Mouse (Mus musculus) limb, embryonic 14.5 days (tissue): ENCODE results near the gene Celf2. TPM values are rescaled to one million over a fixed set of nuclear protein-coding genes. Genes with fewer than 3 reads are reported as not detected.
A peak's percentile ranks its signal among the peaks of the same experiment; 100 is the strongest.

Source experiments
- ATAC-seq: fragments of 200-750 bp; cut with Nextera tagmentation; 2 replicates; pipeline ENCODE4 v1.8.0; 2017; ENCODE audit warnings: low read depth, moderate number of reproducible peaks, moderate TSS enrichment; ENCODE audit not compliant: low FRiP score
- DNase-seq: peaks from one replicate; pipeline ENCODE4 v3.0.0-alpha.2; 2015; ENCODE audit warnings: low spot score
- H3K27ac ChIP-seq: fragments of 300-500 bp; sonication (generic); replicated peaks from 2 replicates; pipeline ENCODE4 v1.5.1; 2014; ENCODE audit warnings: low read depth, mild to moderate bottlenecking, low read length, moderate library complexity, mixed read lengths
- H3K27me3 ChIP-seq: fragments of 300-500 bp; sonication (generic); 2 replicates; pipeline ENCODE4 v1.6.1; 2014; ENCODE audit warnings: low read length, mixed read lengths; ENCODE audit not compliant: control insufficient read depth, insufficient read depth
- H3K36me3 ChIP-seq: fragments of 300-500 bp; sonication (generic); 2 replicates; pipeline ENCODE4 v1.6.1; 2014; ENCODE audit warnings: mild to moderate bottlenecking, low read length, moderate library complexity, mixed read lengths; ENCODE audit not compliant: control insufficient read depth, insufficient read depth
- H3K4me1 ChIP-seq: fragments of 300-500 bp; sonication (generic); 2 replicates; pipeline ENCODE4 v1.6.1; 2014; ENCODE audit warnings: antibody characterized with exemption, low read length, mixed read lengths; ENCODE audit not compliant: control insufficient read depth, insufficient read depth
- H3K4me2 ChIP-seq: fragments of 300-500 bp; sonication (generic); replicated peaks from 2 replicates; pipeline ENCODE4 v1.6.1; 2014; ENCODE audit warnings: low read depth, mild to moderate bottlenecking, low read length, moderate library complexity; ENCODE audit not compliant: severe bottlenecking
- H3K4me3 ChIP-seq: fragments of 300-500 bp; sonication (generic); replicated peaks from 2 replicates; pipeline ENCODE4 v1.5.1; 2014; ENCODE audit warnings: low read length
- H3K9ac ChIP-seq: fragments of 300-500 bp; sonication (generic); 2 replicates; pipeline ENCODE4 v1.6.1; 2014; ENCODE audit warnings: mild to moderate bottlenecking, low read depth, low read length, moderate library complexity; ENCODE audit not compliant: severe bottlenecking
- H3K9me3 ChIP-seq: fragments of 300-500 bp; sonication (generic); 2 replicates; pipeline ENCODE4 v1.6.1; 2016; ENCODE audit warnings: low read length; ENCODE audit not compliant: control insufficient read depth
- POLR2A ChIP-seq: fragments of 200-500 bp; IDR thresholded peaks from 2 replicates; pipeline ENCODE4 v1.8.0; 2012; ENCODE audit warnings: inconsistent platforms, mild to moderate bottlenecking, moderate library complexity, borderline replicate concordance; ENCODE audit not compliant: insufficient read depth, insufficient read length; ENCODE audit errors: extremely low read depth
- WGBS: fragments of 180-500 bp; shearing (Covaris S2); extraction: QIAGEN DNeasy Blood & Tissue Kit; methylation state at CpG from one replicate; pipeline ENCODE4 v1.1.7; 2014; 5-methylcytosine and 5-hydroxymethylcytosine counted together
- polyA plus RNA-seq, 2 experiments: library from polyadenylated mRNA; depleted of rRNA in 1 of 2; stranded (reverse) in 1 of 2; unstranded in 1 of 2; fragments of >200 nt; fragmentation: Nextera tagmentation in 1 of 2; extraction: Ambion mirVana in 1 of 2; gene quantifications; 2 replicates each; pipeline versions ENCODE4 v1.2.1 to v1.2.3; 2012 to 2014

The Celf2 gene
- polyA plus RNA-seq, 2 experiments = 55.3 to 75.1 TPM

DNA sequence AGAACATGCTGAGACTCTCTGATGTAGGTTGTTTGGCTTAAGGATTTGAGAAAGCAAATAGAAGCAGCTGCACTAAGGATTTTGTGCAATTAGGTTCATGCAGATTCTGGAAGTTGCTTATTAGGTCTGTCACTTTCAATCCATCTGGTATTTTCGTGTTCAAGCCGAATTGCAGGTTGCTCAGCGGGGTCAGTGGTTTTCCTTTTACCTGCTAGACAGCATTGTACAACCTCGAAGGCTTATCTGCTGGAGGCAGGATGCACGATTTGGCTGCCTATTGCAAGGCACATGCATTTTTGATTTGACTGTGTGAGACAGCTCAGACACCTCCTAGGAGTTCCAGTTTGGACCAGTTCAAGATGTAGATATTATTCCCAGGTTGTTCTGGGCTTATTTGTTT lies 149.8 kb downstream of the Celf2 start:
- Histone ChIP-seq H3K27me3 (no peaks in the 10 kb centered on the region), H3K9ac (no peak overlapping the region), H3K4me2 (no peak overlapping the region), H3K27ac (no peak overlapping the region), H3K9me3 (no peaks in the 10 kb centered on the region), H3K36me3 (no peaks in the 10 kb centered on the region), H3K4me1 (no peaks in the 10 kb centered on the region), H3K4me3 (no peak overlapping the region)
- no peak for TF ChIP-seq POLR2A
- ATAC-seq (no peak), DNase-seq (no peak)
- WGBS = 75% methylated on average over 5 of the region's 5 CpGs

DNA sequence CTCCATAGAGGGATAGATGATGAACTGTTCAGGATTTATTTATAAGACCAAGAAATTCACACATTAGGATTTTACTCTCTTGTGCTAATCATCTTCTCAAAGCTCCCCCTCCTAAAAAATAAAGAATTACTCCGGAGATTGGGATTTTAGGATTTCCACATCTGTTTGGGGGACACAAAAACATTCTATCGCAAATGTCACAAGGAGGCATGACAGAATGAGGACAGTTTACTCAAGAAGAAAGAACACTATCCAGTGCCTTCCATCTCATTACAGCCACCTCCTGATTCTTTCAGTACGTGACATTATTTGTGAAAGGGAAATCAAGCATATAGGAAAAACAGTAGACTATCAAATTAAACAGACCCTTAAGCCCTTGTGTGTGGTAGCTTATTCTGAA lies 150.5 kb downstream of the Celf2 start:
- TF ChIP-seq POLR2A = no peak
- no peak overlapping the region for H3K4me3 ChIP-seq
- no peak overlapping the region for H3K4me2 ChIP-seq
- no peaks in the 10 kb centered on the region for H3K36me3 ChIP-seq
- no peaks in the 10 kb centered on the region for H3K9me3 ChIP-seq
- no peak overlapping the region for H3K27ac ChIP-seq
- H3K9ac ChIP-seq = no peak overlapping the region
- WGBS = 88% methylated on average over 3 of the region's 3 CpGs
- H3K4me1 ChIP-seq = no peaks in the 10 kb centered on the region
- H3K27me3 ChIP-seq = no peaks in the 10 kb centered on the region
- no peak for DNase-seq
- no peak for ATAC-seq

DNA sequence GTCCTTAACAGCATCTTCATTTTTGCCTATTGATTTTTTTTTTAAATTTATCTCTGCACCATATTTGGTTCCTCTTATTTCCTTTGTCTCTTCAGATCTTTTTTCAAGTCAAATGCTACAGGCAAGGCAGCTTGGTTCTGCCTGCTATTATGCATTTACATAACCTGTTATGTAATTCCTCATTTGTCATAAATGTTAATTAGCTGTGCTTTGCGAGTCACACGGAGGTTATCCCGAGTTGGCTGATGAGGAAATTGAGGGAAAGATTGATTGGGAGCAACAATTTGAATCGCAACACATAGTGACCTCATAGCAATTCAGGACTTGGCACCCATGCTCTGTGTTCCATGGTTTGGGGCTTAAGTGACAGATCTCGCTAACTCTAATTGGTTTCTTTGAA lies 158.1 kb downstream of the Celf2 start:
- ATAC-seq (no peak), DNase-seq (no peak)
- H3K4me3 ChIP-seq = no peak overlapping the region
- 78% methylated on average over 5 of the region's 5 CpGs for WGBS
- no peaks in the 10 kb centered on the region for H3K4me1 ChIP-seq
- H3K36me3 ChIP-seq = no peaks in the 10 kb centered on the region
- no peak overlapping the region for H3K27ac ChIP-seq
- no peaks in the 10 kb centered on the region for H3K27me3 ChIP-seq
- H3K4me2 ChIP-seq = no peak overlapping the region
- H3K9me3 ChIP-seq = no peaks in the 10 kb centered on the region
- no peak for TF ChIP-seq POLR2A
- no peak overlapping the region for H3K9ac ChIP-seq

DNA sequence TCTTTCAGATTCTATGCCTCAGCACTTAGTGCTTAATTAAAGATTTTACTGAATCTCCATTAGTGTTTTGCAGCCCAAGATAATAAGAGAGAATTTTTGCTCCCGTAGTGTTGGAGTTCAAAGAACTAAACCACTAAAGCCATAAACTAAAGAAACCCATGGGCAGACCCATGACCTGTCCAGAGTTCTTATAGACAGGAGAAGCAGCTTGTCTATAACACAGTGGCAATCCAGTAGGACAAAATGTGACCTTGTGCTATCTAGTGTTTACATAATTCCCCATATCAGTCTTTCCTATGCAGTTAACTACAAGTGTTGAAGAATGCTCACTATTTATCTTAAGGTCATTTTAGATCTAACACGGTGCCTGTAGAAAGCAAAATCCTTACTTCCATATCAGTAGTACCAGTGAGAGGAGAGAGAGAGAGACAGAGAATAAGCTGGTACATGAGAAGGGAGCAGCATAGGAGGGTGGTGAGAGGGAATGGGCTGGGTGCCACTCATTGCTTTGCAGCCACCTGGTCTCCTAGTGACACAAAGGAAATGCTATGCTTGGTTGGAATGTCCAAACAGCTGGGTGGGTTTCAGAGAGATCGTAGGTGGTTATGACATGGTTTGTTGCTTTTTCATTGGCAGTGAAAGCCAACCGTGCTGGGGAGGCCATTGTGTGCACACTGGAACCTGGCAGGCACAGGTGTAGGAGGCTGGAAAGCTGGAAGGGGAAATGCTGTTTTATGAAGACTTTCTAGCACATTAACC lies 162.5 kb downstream of the Celf2 start:
- DNase-seq = peak; percentile 15
- Histone ChIP-seq H3K27me3 (no peaks in the 10 kb centered on the region), H3K9me3 (no peaks in the 10 kb centered on the region), H3K27ac (no peak overlapping the region), H3K9ac (no peak overlapping the region), H3K4me2 (no peak overlapping the region), H3K4me1 (no peaks in the 10 kb centered on the region), H3K4me3 (no peak overlapping the region), H3K36me3 (no peaks in the 10 kb centered on the region)
- 65% methylated on average over 4 of the region's 4 CpGs for WGBS
- ATAC-seq = no peak
- no peak for TF ChIP-seq POLR2A

DNA sequence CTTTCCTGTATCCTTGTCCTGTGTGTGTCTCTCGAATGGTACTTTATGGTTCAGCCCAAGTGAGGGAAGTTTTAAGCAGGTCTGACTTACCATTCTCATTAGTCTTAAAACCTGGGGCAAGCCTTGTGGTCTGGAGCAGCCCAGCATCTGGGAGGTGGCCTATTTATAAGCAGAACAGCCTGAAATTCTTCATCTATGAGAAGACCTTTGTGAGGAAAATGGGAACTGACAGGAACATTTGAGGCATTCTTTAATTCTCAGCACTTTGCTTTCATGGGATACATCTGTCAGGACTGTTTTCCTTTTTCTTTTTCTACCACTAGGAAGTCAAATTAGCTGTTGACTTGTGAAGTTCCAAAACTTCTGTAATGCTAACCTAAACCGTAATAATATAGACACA lies 164.4 kb downstream of the Celf2 start:
- Histone ChIP-seq H3K36me3 (no peaks in the 10 kb centered on the region), H3K27me3 (no peaks in the 10 kb centered on the region), H3K9ac (no peak overlapping the region), H3K9me3 (no peaks in the 10 kb centered on the region), H3K27ac (no peak overlapping the region), H3K4me2 (no peak overlapping the region), H3K4me1 (no peaks in the 10 kb centered on the region), H3K4me3 (no peak overlapping the region)
- ATAC-seq (no peak), DNase-seq (no peak)
- TF ChIP-seq POLR2A = no peak
- WGBS = 79% methylated on average over 2 of the region's 2 CpGs
